8 mouse cellular contexts compared by ENCODE assay signal in the genomic region with DNA sequence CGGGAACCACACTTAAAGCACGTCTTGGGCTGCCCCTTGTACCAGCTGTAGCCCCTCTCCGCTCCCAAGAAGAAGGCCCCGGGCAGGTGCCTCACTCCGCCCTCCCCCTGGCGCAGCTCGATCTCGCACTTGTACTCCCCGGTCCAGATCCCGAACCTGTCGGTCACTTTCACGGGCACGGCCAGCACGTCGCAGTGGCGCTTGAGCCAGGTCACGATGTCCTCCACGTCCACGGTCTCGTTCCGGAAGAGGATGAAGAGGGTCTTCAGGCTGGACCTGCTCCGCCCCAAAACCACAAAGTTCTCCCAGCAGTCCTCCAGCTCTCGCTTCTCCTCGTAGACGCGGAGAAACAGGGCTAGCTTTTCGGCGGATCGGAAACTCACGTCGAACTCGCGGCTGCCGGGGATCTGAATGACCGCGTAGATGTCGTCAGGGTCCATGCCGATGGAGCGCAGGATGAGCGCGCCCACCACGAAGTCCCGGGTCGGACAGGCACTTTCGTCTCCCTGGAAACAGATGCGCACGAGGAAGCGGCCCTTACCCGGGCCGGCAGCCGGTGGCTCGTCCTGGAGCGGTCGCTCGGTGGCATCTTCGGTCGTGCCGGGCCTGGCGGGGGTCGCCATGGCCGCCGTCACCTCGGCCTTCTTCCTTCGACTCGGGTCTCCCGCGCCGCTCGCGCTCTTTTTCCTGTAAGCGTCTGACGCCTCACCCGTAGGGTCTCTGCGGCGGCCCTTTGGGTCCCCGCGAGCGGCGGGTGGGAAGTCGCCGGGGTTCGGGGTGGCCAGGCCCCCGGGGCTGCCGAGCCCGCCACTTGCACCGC. TPM values are rescaled to one million over a fixed set of nuclear protein-coding genes. Genes with fewer than 3 reads are reported as not detected.
DNase-seq lines count a peak whose midpoint lies in the region; ATAC-seq and TF ChIP-seq lines count a peak whose summit lies in the region.

No protein-coding gene starts in this region.

- no peak for TF ChIP-seq CTCF in bone marrow, adult 2 months (IDR thresholded peaks at IDR 0.05; ENCODE audit: control insufficient read depth, insufficient read depth, low read length)
- no peak for TF ChIP-seq CTCF in hindbrain, postnatal 0 days (IDR thresholded peaks at IDR 0.05; ENCODE audit: low read depth)

- H3K9ac ChIP-seq in hindbrain, postnatal 0 days (replicated peaks; ENCODE audit: low read length): peak overlapping the region; percentile 97
- peak overlapping the region; percentile 97 for H3K9ac ChIP-seq in liver, embryonic 13.5 days
- peak overlapping the region; percentile 92 for H3K9ac ChIP-seq in neural tube, embryonic 14.5 days (replicated peaks; ENCODE audit: low read depth, low read length)

- WGBS in bone marrow, adult 2 months: 10% methylated on average over 86 of the region's 86 CpGs
- under 1% methylated on average over 84 of the region's 86 CpGs for WGBS in forebrain, embryonic 10.5 days
- 1% methylated on average over 85 of the region's 86 CpGs for WGBS in hindbrain, postnatal 0 days
- WGBS in liver, embryonic 13.5 days (ENCODE audit: insufficient replicate concordance): under 1% methylated on average over 80 of the region's 86 CpGs
- under 1% methylated on average over 72 of the region's 86 CpGs for WGBS in neural tube, embryonic 14.5 days

- TF ChIP-seq POLR2A in bone marrow, adult 2 months (IDR thresholded peaks at IDR 0.05; ENCODE audit: borderline replicate concordance, control insufficient read depth, low read depth, low read length): no peak

- H3K4me3 ChIP-seq in bone marrow, adult 2 months (replicated peaks; ENCODE audit: control insufficient read depth, low read depth, low read length): peak overlapping the region; percentile 66
- H3K4me3 ChIP-seq in forebrain, embryonic 10.5 days: peak overlapping the region; percentile 96
- H3K4me3 ChIP-seq in hindbrain, postnatal 0 days (ENCODE audit: low read length): peak overlapping the region; percentile 91
- H3K4me3 ChIP-seq in liver, embryonic 13.5 days (replicated peaks): peak overlapping the region; percentile 96
- peak overlapping the region; percentile 91 for H3K4me3 ChIP-seq in neural tube, embryonic 14.5 days (ENCODE audit: low read depth, low read length)

- peak; percentile 30 to 41 for DNase-seq in lung, adult 18-20 months
- no peak for DNase-seq in lung, postnatal 36 days
- peak; percentile 65 for DNase-seq in forebrain, embryonic 10.5 days (ENCODE audit: extremely low spot score, low spot score)
- DNase-seq in hindbrain, postnatal 0 days (ENCODE audit: low spot score): peak; percentile 56
- DNase-seq in liver, embryonic 13.5 days: peak; percentile 46
- DNase-seq in frontal cortex, postnatal 25 days (ENCODE audit: low spot score in 2 of 2): no peak

- peak overlapping the region; percentile 73 for H3K4me2 ChIP-seq in hindbrain, postnatal 0 days (ENCODE audit: low read depth, low read length)
- H3K4me2 ChIP-seq in liver, embryonic 13.5 days: peak overlapping the region; percentile 87
- H3K4me2 ChIP-seq in neural tube, embryonic 14.5 days (ENCODE audit: low read depth, low read length): peak overlapping the region; percentile 84

- no peaks in the 10 kb centered on the region for H3K4me1 ChIP-seq in bone marrow, adult 2 months (ENCODE audit: control insufficient read depth, insufficient read depth, low read length)
- peaks cover 55% of the 10 kb centered on the region for H3K4me1 ChIP-seq in forebrain, embryonic 10.5 days
- peaks cover 17% of the 10 kb centered on the region for H3K4me1 ChIP-seq in hindbrain, postnatal 0 days (ENCODE audit: insufficient read depth, low read length)
- H3K4me1 ChIP-seq in liver, embryonic 13.5 days (replicated peaks): peaks cover 53% of the 10 kb centered on the region
- H3K4me1 ChIP-seq in neural tube, embryonic 14.5 days (ENCODE audit: control insufficient read depth, insufficient read depth, low read length): peaks cover 33% of the 10 kb centered on the region

- no peaks in the 10 kb centered on the region for H3K27me3 ChIP-seq in forebrain, embryonic 10.5 days (ENCODE audit: poor library complexity, severe bottlenecking)
- H3K27me3 ChIP-seq in hindbrain, postnatal 0 days (ENCODE audit: insufficient read depth, low read length): no peaks in the 10 kb centered on the region
- no peaks in the 10 kb centered on the region for H3K27me3 ChIP-seq in liver, embryonic 13.5 days
- H3K27me3 ChIP-seq in neural tube, embryonic 14.5 days (ENCODE audit: control insufficient read depth, insufficient read depth, low read length): no peaks in the 10 kb centered on the region

- peaks cover 5% of the 10 kb centered on the region; the same call in 1 of the 2 replicates for H3K36me3 ChIP-seq in forebrain, embryonic 10.5 days (replicated peaks)
- H3K36me3 ChIP-seq in hindbrain, postnatal 0 days (ENCODE audit: insufficient read depth, low read length): no peaks in the 10 kb centered on the region
- peaks cover 15% of the 10 kb centered on the region for H3K36me3 ChIP-seq in liver, embryonic 13.5 days
- H3K36me3 ChIP-seq in neural tube, embryonic 14.5 days (ENCODE audit: control insufficient read depth, insufficient read depth, low read length): no peaks in the 10 kb centered on the region

- H3K9me3 ChIP-seq in forebrain, embryonic 10.5 days: peaks cover 10% of the 10 kb centered on the region
- no peaks in the 10 kb centered on the region for H3K9me3 ChIP-seq in hindbrain, postnatal 0 days (ENCODE audit: low read length)
- H3K9me3 ChIP-seq in liver, embryonic 13.5 days (replicated peaks): 0 out of 2 replicates have a peak, but pooled peaks cover 3% of the 10 kb centered on the region
- no peaks in the 10 kb centered on the region for H3K9me3 ChIP-seq in neural tube, embryonic 14.5 days (ENCODE audit: control insufficient read depth, low read length)

- ATAC-seq in hindbrain, postnatal 0 days: peak; percentile 25
- peak; percentile 44 for ATAC-seq in liver, embryonic 13.5 days (ENCODE audit: low read depth)
- ATAC-seq in neural tube, embryonic 14.5 days (ENCODE audit: low read depth): peak; percentile 38

- peak overlapping the region; percentile 44; the same call in 1 of the 2 replicates for H3K27ac ChIP-seq in bone marrow, adult 2 months (ENCODE audit: control insufficient read depth, insufficient read depth, low read depth, low read length, poor library complexity)
- peak overlapping the region; percentile 100 for H3K27ac ChIP-seq in forebrain, embryonic 10.5 days
- H3K27ac ChIP-seq in hindbrain, postnatal 0 days: peak overlapping the region; percentile 98
- peak overlapping the region; percentile 88 for H3K27ac ChIP-seq in liver, embryonic 13.5 days
- peak overlapping the region; percentile 95 for H3K27ac ChIP-seq in neural tube, embryonic 14.5 days (ENCODE audit: low read depth, low read length)

RNA-seq across cellular contexts. Expression of a gene that starts 0.9 kb away (rescaled TPM):
- polyA plus RNA-seq in bone marrow, adult 2 months (2011; ENCODE audit: insufficient read depth, insufficient read length, low replicate concordance, missing spikeins): 5.6 and 6.2 TPM in 2 replicates
- 46.5 and 50.0 TPM in 2 replicates for polyA plus RNA-seq in forebrain, embryonic 10.5 days (2016; fragmentation: Nextera tagmentation; extraction: Ambion mirVana)
- 17.4 TPM in 2 replicates for total RNA-seq in hindbrain, postnatal 0 days (2014; rRNA removed)
- 15.8 and 16.1 TPM in 2 replicates for polyA plus RNA-seq in hindbrain, postnatal 0 days (2015; fragmentation: Nextera tagmentation; extraction: Ambion mirVana)
- polyA plus RNA-seq in liver, embryonic 13.5 days (2015; fragmentation: Nextera tagmentation; extraction: Ambion mirVana): 14.0 and 16.2 TPM in 2 replicates
- 14.5 and 18.0 TPM in 2 replicates for polyA plus RNA-seq in neural tube, embryonic 14.5 days (2014; fragmentation: Nextera tagmentation; extraction: Ambion mirVana)

RNA-seq across cellular contexts. Expression of a gene that starts 1.4 kb away (rescaled TPM):
- polyA plus RNA-seq in bone marrow, adult 2 months (2011; ENCODE audit: insufficient read depth, insufficient read length, low replicate concordance, missing spikeins): 0.66 and 2.9 TPM in 2 replicates
- polyA plus RNA-seq in forebrain, embryonic 10.5 days (2016; fragmentation: Nextera tagmentation; extraction: Ambion mirVana): 0.76 and 1.0 TPM in 2 replicates
- 2.3 and 3.9 TPM in 2 replicates for total RNA-seq in hindbrain, postnatal 0 days (2014; rRNA removed)
- 3.6 and 4.0 TPM in 2 replicates for polyA plus RNA-seq in hindbrain, postnatal 0 days (2015; fragmentation: Nextera tagmentation; extraction: Ambion mirVana)
- polyA plus RNA-seq in liver, embryonic 13.5 days (2015; fragmentation: Nextera tagmentation; extraction: Ambion mirVana): 0.21 and 0.27 TPM in 2 replicates
- polyA plus RNA-seq in neural tube, embryonic 14.5 days (2014; fragmentation: Nextera tagmentation; extraction: Ambion mirVana): 0.87 and 0.99 TPM in 2 replicates

RNA-seq across cellular contexts. Expression of a gene that starts 16.1 kb away (rescaled TPM):
- polyA plus RNA-seq in bone marrow, adult 2 months (2011; ENCODE audit: insufficient read depth, insufficient read length, low replicate concordance, missing spikeins): 4.8 and 6.3 TPM in 2 replicates
- 9.3 and 9.5 TPM in 2 replicates for polyA plus RNA-seq in forebrain, embryonic 10.5 days (2016; fragmentation: Nextera tagmentation; extraction: Ambion mirVana)
- total RNA-seq in hindbrain, postnatal 0 days (2014; rRNA removed): 49.7 and 50.2 TPM in 2 replicates
- polyA plus RNA-seq in hindbrain, postnatal 0 days (2015; fragmentation: Nextera tagmentation; extraction: Ambion mirVana): 9.7 and 10.1 TPM in 2 replicates
- 1.6 TPM in 2 replicates for polyA plus RNA-seq in liver, embryonic 13.5 days (2015; fragmentation: Nextera tagmentation; extraction: Ambion mirVana)
- 19.2 and 19.7 TPM in 2 replicates for polyA plus RNA-seq in neural tube, embryonic 14.5 days (2014; fragmentation: Nextera tagmentation; extraction: Ambion mirVana)

RNA-seq across cellular contexts. Expression of a gene that starts 37.5 kb away (rescaled TPM):
- polyA plus RNA-seq in bone marrow, adult 2 months (2011; ENCODE audit: insufficient read depth, insufficient read length, low replicate concordance, missing spikeins): not detected in 2 replicates
- 1.1 and 2.4 TPM in 2 replicates for polyA plus RNA-seq in forebrain, embryonic 10.5 days (2016; fragmentation: Nextera tagmentation; extraction: Ambion mirVana)
- 64.5 and 72.2 TPM in 2 replicates for total RNA-seq in hindbrain, postnatal 0 days (2014; rRNA removed)
- polyA plus RNA-seq in hindbrain, postnatal 0 days (2015; fragmentation: Nextera tagmentation; extraction: Ambion mirVana): 83.8 and 91.3 TPM in 2 replicates
- 0.07 TPM in 1 of 2 replicates, not detected in the other for polyA plus RNA-seq in liver, embryonic 13.5 days (2015; fragmentation: Nextera tagmentation; extraction: Ambion mirVana)
- polyA plus RNA-seq in neural tube, embryonic 14.5 days (2014; fragmentation: Nextera tagmentation; extraction: Ambion mirVana): 42.9 and 54.4 TPM in 2 replicates

RNA-seq across cellular contexts. Expression of a gene that starts 50.4 kb away (rescaled TPM):
- polyA plus RNA-seq in bone marrow, adult 2 months (2011; ENCODE audit: insufficient read depth, insufficient read length, low replicate concordance, missing spikeins): not detected in 2 replicates
- polyA plus RNA-seq in forebrain, embryonic 10.5 days (2016; fragmentation: Nextera tagmentation; extraction: Ambion mirVana): not detected in 2 replicates
- total RNA-seq in hindbrain, postnatal 0 days (2014; rRNA removed): not detected in 2 replicates
- polyA plus RNA-seq in hindbrain, postnatal 0 days (2015; fragmentation: Nextera tagmentation; extraction: Ambion mirVana): not detected in 2 replicates
- not detected in 2 replicates for polyA plus RNA-seq in liver, embryonic 13.5 days (2015; fragmentation: Nextera tagmentation; extraction: Ambion mirVana)
- polyA plus RNA-seq in neural tube, embryonic 14.5 days (2014; fragmentation: Nextera tagmentation; extraction: Ambion mirVana): not detected in 2 replicates

Comparison
In these comparisons a context has a peak if more than half of its experiments do, and no peak if none do; other contexts are left out.
1. DNase-seq: peak in lung, adult 18-20 months (2 of 2), forebrain, embryonic 10.5 days (single experiment), hindbrain, postnatal 0 days (single experiment) and liver, embryonic 13.5 days (single experiment); none in lung, postnatal 36 days (single experiment) and frontal cortex, postnatal 25 days (0 of 2).
2. H3K27ac ChIP-seq: peak in every context shown above with its lines; median percentile 100 in forebrain, embryonic 10.5 days; 98 in hindbrain, postnatal 0 days; 95 in neural tube, embryonic 14.5 days; 88 in liver, embryonic 13.5 days; 44 in bone marrow, adult 2 months.
3. Peak in every context shown above with its lines, with median percentiles within 50 percentile points of each other: H3K4me3 ChIP-seq, ATAC-seq, H3K4me2 ChIP-seq and H3K9ac ChIP-seq.